Mouse (Mus musculus) WW6 (cell line): ENCODE data around the gene Pcsk4.

Experiments
- DNase-seq: peaks from one replicate; pipeline ENCODE4 v3.0.0-alpha.2; 2013; ENCODE audit warnings: low read depth, low spot score

Pcsk4 gene

GRCm38 (mm10) chr10:80323261-80324119 lies 5.8 kb downstream of the Pcsk4 start:
- no peak for DNase-seq

GRCm38 (mm10) chr10:80322811-80323211 lies 6.5 kb downstream of the Pcsk4 start:
- no peak for DNase-seq

GRCm38 (mm10) chr10:80321670-80322581 lies 7.4 kb downstream of the Pcsk4 start:
- no peak for DNase-seq

GRCm38 (mm10) chr10:80321014-80321669 lies 8.2 kb downstream of the Pcsk4 start:
- no peak for DNase-seq

GRCm38 (mm10) chr10:80320340-80320760 lies 8.9 kb downstream of the Pcsk4 start, which contains the start of gene 2310011J03Rik:
Gene 2310011J03Rik (minus strand): TSS chr10:80320537.
- DNase-seq = no peak

- no peak for DNase-seq
Observed at GRCm38 (mm10) chr10:80317011-80317410, 12.3 kb downstream of the Pcsk4 start.

- DNase-seq = no peak
Observed at GRCm38 (mm10) chr10:80316359-80316781, 12.9 kb downstream of the Pcsk4 start.

- no peak for DNase-seq
Observed at GRCm38 (mm10) chr10:80315315-80315714, 14.0 kb downstream of the Pcsk4 start.

- no peak for DNase-seq
Observed at GRCm38 (mm10) chr10:80314494-80315001, 14.8 kb downstream of the Pcsk4 start.

- DNase-seq = no peak
Observed at GRCm38 (mm10) chr10:80313627-80314201, 15.6 kb downstream of the Pcsk4 start.

GRCm38 (mm10) chr10:80312586-80313504 lies 16.5 kb downstream of the Pcsk4 start:
- DNase-seq = no peak

GRCm38 (mm10) chr10:80311560-80311959 lies 17.7 kb downstream of the Pcsk4 start:
- no peak for DNase-seq

- peak; percentile 72 for DNase-seq
Observed at GRCm38 (mm10) chr10:80304862-80305261, 24.4 kb downstream of the Pcsk4 start.

GRCm38 (mm10) chr10:80304458-80304857 lies 24.8 kb downstream of the Pcsk4 start:
- DNase-seq = no peak

GRCm38 (mm10) chr10:80302471-80302881 lies 26.8 kb downstream of the Pcsk4 start:
- no peak for DNase-seq

- DNase-seq = no peak
Observed at GRCm38 (mm10) chr10:80302082-80302355, 27.3 kb downstream of the Pcsk4 start.

GRCm38 (mm10) chr10:80301256-80302081 lies 27.8 kb downstream of the Pcsk4 start:
- DNase-seq = no peak

- no peak for DNase-seq
Observed at GRCm38 (mm10) chr10:80300672-80301181, 28.6 kb downstream of the Pcsk4 start.

GRCm38 (mm10) chr10:80299824-80300223 lies 29.5 kb downstream of the Pcsk4 start:
- DNase-seq = no peak
